Mouse (Mus musculus) kidney, adult 2 months (tissue): Measurements from ENCODE around the gene Pcsk5. TPM values are rescaled to one million over a fixed set of nuclear protein-coding genes. Genes with fewer than 3 reads are reported as not detected.
A peak's percentile ranks its signal among the peaks of the same experiment; 100 is the strongest.

Experiments
- DNase-seq: peaks from one replicate; pipeline ENCODE4 v3.0.0; 2021
- H3K27ac ChIP-seq: fragments of 200-500 bp; 2 replicates; pipeline ENCODE4 v1.5.1; 2012; ENCODE audit warnings: low read depth, low read length, control low read depth, inconsistent platforms; ENCODE audit not compliant: insufficient read depth
- H3K27me3 ChIP-seq: fragments of 200-500 bp; replicated peaks from 2 replicates; pipeline ENCODE4 v1.6.1; 2012; ENCODE audit warnings: mild to moderate bottlenecking, moderate library complexity, low read length, inconsistent platforms; ENCODE audit not compliant: control insufficient read depth, insufficient read depth
- H3K36me3 ChIP-seq: fragments of 200-500 bp; 2 replicates; pipeline ENCODE4 v1.6.1; 2012; ENCODE audit warnings: mild to moderate bottlenecking, moderate library complexity, low read length, inconsistent platforms; ENCODE audit not compliant: control insufficient read depth, insufficient read depth
- H3K4me1 ChIP-seq: fragments of 200-500 bp; 2 replicates; pipeline ENCODE4 v1.6.1; 2011; ENCODE audit warnings: low read length; ENCODE audit not compliant: control insufficient read depth, insufficient read depth
- H3K4me3 ChIP-seq: fragments of 200-500 bp; 2 replicates; pipeline ENCODE4 v1.5.1; 2011; ENCODE audit warnings: mild to moderate bottlenecking, low read depth, low read length, control low read depth; ENCODE audit not compliant: insufficient read depth
- CTCF ChIP-seq: fragments of 200-500 bp; conservative IDR thresholded peaks from 2 replicates; pipeline ENCODE4 v1.5.1; 2011; ENCODE audit warnings: low read depth, mild to moderate bottlenecking, control low read depth, low read length, moderate library complexity, mixed read lengths; ENCODE audit not compliant: insufficient read depth, insufficient read length
- POLR2A ChIP-seq: fragments of 200-500 bp; IDR thresholded peaks from one replicate; pipeline ENCODE4 v1.6.1; 2011; ENCODE audit warnings: low read depth, low read length, control low read depth
- WGBS: fragments of 180-500 bp; shearing (Covaris S2); methylation state at CpG from one replicate; pipeline ENCODE4 v1.1.7; 2018; 5-methylcytosine and 5-hydroxymethylcytosine counted together
- polyA plus RNA-seq: library from polyadenylated mRNA; depleted of rRNA; stranded (reverse); fragments of >200 nt; gene quantifications from 2 replicates; pipeline ENCODE4 v1.2.3, GENCODE M21; 2012

The Pcsk5 gene
- polyA plus RNA-seq, 1 experiment, result 9.4 TPM

DNA sequence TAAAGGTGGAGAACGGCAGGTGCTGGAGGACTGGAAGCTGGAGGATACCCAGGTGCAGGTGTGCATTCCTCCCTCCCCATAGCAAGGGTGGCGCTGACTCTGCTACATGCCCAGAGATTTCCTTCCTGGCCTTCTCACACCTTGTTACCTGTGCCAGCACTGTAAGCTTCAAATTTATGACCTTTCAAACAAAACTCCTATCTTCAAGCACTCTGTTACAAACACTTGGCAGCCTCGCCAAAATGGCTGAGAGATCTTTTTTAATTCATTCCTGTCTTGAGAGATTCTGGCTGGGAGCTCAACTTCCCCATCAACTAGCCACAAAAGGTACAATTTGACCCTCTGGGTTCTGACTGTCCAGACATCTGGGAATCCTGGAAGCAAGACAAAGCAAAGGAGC, 50.7 kb downstream of the Pcsk5 start:
- no peak overlapping the region for H3K4me3 ChIP-seq
- 80% methylated on average over 3 of the region's 3 CpGs for WGBS
- no peaks in the 10 kb centered on the region for H3K36me3 ChIP-seq
- peaks cover 11% of the 10 kb centered on the region for H3K4me1 ChIP-seq
- TF ChIP-seq POLR2A, result no peak
- no peak for TF ChIP-seq CTCF
- DNase-seq, result no peak
- H3K27ac ChIP-seq, result no peak overlapping the region
- H3K27me3 ChIP-seq, result no peaks in the 10 kb centered on the region

DNA sequence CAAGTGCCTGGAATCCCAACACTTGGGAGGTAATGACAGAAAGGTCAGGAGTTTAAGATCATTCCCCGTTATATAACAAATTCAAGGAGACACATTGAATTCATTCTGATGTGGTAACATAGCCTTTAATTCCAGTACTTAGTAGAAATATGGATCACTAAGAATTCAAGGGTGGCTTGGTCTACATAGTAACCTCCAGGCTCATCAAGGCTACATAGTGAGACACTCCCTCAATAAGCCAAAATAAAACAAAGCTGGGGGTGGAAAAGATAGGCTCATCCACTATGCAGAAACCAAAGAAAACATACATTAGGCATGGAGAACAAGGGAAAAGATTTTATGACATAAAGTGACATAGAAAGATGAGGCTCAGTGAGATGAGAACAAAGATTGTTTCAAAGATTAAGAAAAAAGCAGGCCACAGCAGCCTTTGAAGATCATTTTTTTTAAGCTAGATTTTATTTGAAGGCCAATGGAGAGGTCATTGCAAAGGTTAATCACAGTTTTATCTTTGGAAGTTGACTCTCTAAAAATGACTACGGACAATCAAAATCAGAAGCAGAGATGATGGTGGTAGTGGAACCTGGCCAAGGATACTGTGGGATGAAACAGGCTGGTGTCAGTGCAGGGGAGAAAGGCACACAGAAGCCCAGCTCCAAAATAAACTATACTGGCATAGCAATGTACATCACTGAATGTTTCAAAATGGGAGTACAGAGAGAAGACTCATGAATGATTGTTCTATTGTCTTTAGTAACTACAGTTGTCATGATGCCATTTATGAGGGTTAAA, 52.8 kb downstream of the Pcsk5 start:
- no peaks in the 10 kb centered on the region for H3K27me3 ChIP-seq
- no peak overlapping the region for H3K4me3 ChIP-seq
- H3K4me1 ChIP-seq, result peaks cover 11% of the 10 kb centered on the region; the same call in 1 of the 2 replicates
- DNase-seq, result no peak
- 73% methylated on average over 2 of the region's 2 CpGs for WGBS
- TF ChIP-seq CTCF, result no peak
- no peak for TF ChIP-seq POLR2A
- H3K36me3 ChIP-seq, result no peaks in the 10 kb centered on the region
- H3K27ac ChIP-seq, result no peak overlapping the region

DNA sequence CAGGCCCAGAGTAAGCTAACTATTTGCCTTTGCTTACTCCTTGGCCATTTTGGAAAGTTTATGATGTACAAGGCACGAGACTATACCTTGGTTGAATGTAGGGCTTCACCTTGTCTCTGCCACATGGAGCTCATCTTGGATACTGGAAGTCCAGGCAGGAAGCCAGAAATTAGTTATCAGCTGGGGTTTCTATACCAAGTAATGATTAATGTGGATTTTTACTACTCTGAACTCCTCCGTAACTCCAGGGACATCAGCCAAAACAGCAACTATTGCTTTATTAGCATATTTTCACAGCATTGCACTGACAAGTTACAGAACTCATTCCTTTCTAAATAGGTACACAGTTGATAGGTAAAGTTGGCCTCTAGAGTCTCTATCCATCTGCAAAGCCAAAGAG, 54.2 kb downstream of the Pcsk5 start:
- no peak overlapping the region for H3K27ac ChIP-seq
- no peaks in the 10 kb centered on the region for H3K27me3 ChIP-seq
- TF ChIP-seq POLR2A (no peak), CTCF (no peak)
- 47% methylated on average over 2 of the region's 2 CpGs for WGBS
- peaks cover 11% of the 10 kb centered on the region; the same call in 1 of the 2 replicates for H3K4me1 ChIP-seq
- no peaks in the 10 kb centered on the region for H3K36me3 ChIP-seq
- H3K4me3 ChIP-seq, result no peak overlapping the region
- peak; percentile 62 for DNase-seq

DNA sequence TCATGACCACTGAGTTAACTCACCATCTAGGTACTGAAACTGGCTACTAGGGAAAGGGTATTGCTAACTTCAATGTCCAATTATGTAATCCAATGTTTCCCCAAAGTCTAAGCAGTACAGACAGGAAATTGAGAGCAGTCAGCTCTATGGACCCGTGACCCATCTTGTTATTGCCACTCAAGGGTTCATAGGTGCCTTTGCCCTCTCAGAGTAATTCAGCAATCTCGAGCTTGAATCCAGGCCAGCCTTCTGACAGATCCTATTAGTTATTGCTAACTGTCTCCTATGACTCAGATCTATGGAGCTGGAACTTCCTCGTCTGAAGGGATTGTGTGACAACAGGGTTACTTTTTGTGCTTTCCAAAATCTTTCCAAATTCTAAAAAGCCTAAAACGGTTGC, 56.1 kb downstream of the Pcsk5 start:
- DNase-seq, result peak; percentile 85
- Histone ChIP-seq H3K27me3 (no peaks in the 10 kb centered on the region), H3K36me3 (no peaks in the 10 kb centered on the region), H3K27ac (no peak overlapping the region), H3K4me1 (peaks cover 7% of the 10 kb centered on the region; the same call in 1 of the 2 replicates), H3K4me3 (no peak overlapping the region)
- 35% methylated on average over 4 of the region's 4 CpGs for WGBS
- TF ChIP-seq POLR2A (no peak), CTCF (no peak)

DNA sequence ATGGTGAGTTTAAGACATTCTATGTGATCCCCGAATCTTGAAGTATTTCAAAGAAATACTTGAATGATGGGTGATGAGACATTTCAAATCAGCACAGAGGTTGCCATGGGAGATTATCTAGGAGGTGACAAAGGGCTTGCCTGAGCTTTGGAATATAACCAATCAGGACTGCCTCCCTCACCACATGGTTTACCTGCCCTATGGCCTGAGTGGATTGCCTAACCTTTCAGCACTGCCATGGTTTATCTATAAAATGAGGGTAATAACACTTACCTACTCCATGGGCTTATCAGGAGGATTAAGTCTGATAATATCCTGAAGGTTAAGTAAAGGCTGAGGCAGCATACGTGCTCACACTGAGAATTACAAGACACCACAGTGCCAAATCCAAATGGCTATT, 61.5 kb downstream of the Pcsk5 start:
- WGBS, result 92% methylated on average over 2 of the region's 2 CpGs
- 0 out of 2 replicates have a peak, but pooled peaks cover 3% of the 10 kb centered on the region for H3K4me1 ChIP-seq
- TF ChIP-seq POLR2A, result no peak
- TF ChIP-seq CTCF, result no peak

DNA sequence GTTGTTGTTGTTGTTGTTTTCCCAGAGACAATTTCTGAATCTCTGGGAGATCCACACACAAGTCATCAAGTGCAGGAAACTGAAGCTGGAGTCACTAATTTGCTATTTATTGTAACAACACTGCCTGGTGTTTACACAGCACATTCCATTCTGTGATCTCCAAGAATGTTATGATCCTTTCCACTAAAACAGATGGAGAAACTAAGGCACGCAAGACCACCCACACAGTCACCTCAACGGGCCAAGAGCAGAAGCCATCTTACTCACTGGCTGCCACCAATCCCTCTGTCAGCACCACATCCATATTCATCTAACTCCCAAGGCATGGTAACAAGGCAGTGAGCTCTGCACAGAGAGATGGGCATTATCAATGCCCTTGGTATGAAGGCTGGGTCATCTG, 62.3 kb downstream of the Pcsk5 start:
- H3K27ac ChIP-seq, result no peak overlapping the region
- H3K36me3 ChIP-seq, result no peaks in the 10 kb centered on the region
- no peaks in the 10 kb centered on the region for H3K27me3 ChIP-seq
- TF ChIP-seq CTCF, result no peak
- TF ChIP-seq POLR2A, result no peak
- no peak overlapping the region for H3K4me3 ChIP-seq
- 0 out of 2 replicates have a peak, but pooled peaks cover 3% of the 10 kb centered on the region for H3K4me1 ChIP-seq
- 63% methylated on average over 2 of the region's 2 CpGs for WGBS
- no peak for DNase-seq

More for the DNA sequence above, 61.5 kb downstream of the Pcsk5 start:
- DNase-seq, result no peak
- no peaks in the 10 kb centered on the region for H3K27me3 ChIP-seq
- H3K4me3 ChIP-seq, result no peak overlapping the region
- H3K36me3 ChIP-seq, result no peaks in the 10 kb centered on the region
- H3K27ac ChIP-seq, result no peak overlapping the region

DNA sequence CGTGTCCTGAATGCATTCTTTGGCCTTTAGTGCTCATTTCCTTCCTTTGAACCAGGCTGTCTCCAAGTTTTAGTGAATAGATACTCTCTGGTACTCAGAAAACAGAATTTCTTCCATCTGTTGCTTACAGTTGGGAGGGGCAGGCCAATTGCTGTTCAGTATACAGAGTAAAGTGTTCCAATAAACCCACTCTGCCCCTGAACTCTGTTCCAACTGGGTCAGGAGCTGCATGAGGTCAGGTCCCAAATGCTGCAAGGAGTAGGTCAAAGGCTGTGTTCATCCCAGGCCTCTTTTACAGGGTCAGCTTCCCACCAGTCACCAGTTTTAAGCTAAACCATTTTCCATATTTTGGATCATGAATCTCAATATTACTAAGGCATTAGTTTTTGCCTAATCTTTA, 63.4 kb downstream of the Pcsk5 start:
- no peak for DNase-seq
- 0 out of 2 replicates have a peak, but pooled peaks cover 3% of the 10 kb centered on the region for H3K4me1 ChIP-seq
- H3K4me3 ChIP-seq, result no peak overlapping the region
- H3K27ac ChIP-seq, result no peak overlapping the region
- WGBS, result 51% methylated on average over 1 of the region's 1 CpGs
- no peaks in the 10 kb centered on the region for H3K36me3 ChIP-seq
- TF ChIP-seq CTCF, result no peak
- TF ChIP-seq POLR2A, result no peak
- H3K27me3 ChIP-seq, result no peaks in the 10 kb centered on the region
